Mouse (Mus musculus) thymus, adult 2 months (tissue): ENCODE measurements at regions not wholly inside any gene's neighbourhood (a gene's known extent, or its start where the extent isn't known, plus 50 kb on each side); places are given as distances from the start of the nearest gene placed in this dataset.

Source experiments
- CTCF ChIP-seq: fragments of 200-500 bp; IDR thresholded peaks from 2 replicates; pipeline ENCODE4 v1.5.1; 2012; ENCODE audit warnings: mild to moderate bottlenecking, control low read depth, low read length, moderate library complexity, borderline replicate concordance; ENCODE audit not compliant: control insufficient read depth, poor library complexity, insufficient read depth; ENCODE audit errors: extremely low read depth
- POLR2A ChIP-seq: fragments of 200-500 bp; IDR thresholded peaks from 2 replicates; pipeline ENCODE4 v1.6.1; 2012; ENCODE audit warnings: mild to moderate bottlenecking, low read length, control low read depth, moderate library complexity; ENCODE audit not compliant: control insufficient read depth, poor library complexity, insufficient read depth; ENCODE audit errors: extremely low read depth

- TF ChIP-seq CTCF (no peak), POLR2A (no peak)
Observed at GRCm38 (mm10) chr2:178744617-178745016, 314.3 kb downstream of the Cdh26 start.
